Mouse (Mus musculus) midbrain, embryonic 16.5 days (tissue): Measurements from ENCODE around the gene Mdfic. TPM values are rescaled to one million over a fixed set of nuclear protein-coding genes. Genes with fewer than 3 reads are reported as not detected.

Source experiments
- ATAC-seq: fragments of 200-750 bp; cut with Nextera tagmentation; 2 replicates; pipeline ENCODE4 v1.8.0; 2017; ENCODE audit warnings: moderate TSS enrichment
- H3K27ac ChIP-seq: fragments of 300-500 bp; sonication (generic); 2 replicates; pipeline ENCODE4 v1.5.1; 2014; ENCODE audit warnings: mild to moderate bottlenecking, low read length, mixed read lengths
- H3K27me3 ChIP-seq: fragments of 300-500 bp; sonication (generic); 2 replicates; pipeline ENCODE4 v1.6.1; 2014; ENCODE audit warnings: low read depth, low read length, mixed read lengths; ENCODE audit not compliant: control insufficient read depth, insufficient read depth
- H3K36me3 ChIP-seq: fragments of 300-500 bp; sonication (generic); 2 replicates; pipeline ENCODE4 v1.6.1; 2014; ENCODE audit warnings: mild to moderate bottlenecking, low read length, moderate library complexity, mixed read lengths; ENCODE audit not compliant: control insufficient read depth, insufficient read depth
- H3K4me1 ChIP-seq: fragments of 300-500 bp; sonication (generic); 2 replicates; pipeline ENCODE4 v1.6.1; 2014; ENCODE audit warnings: mild to moderate bottlenecking, low read length, mixed read lengths; ENCODE audit not compliant: control insufficient read depth, insufficient read depth
- H3K4me2 ChIP-seq: fragments of 300-500 bp; sonication (generic); 2 replicates; pipeline ENCODE4 v1.6.1; 2014; ENCODE audit warnings: mild to moderate bottlenecking, low read length, mixed read lengths
- H3K4me3 ChIP-seq: fragments of 300-500 bp; sonication (generic); 2 replicates; pipeline ENCODE4 v1.5.1; 2014; ENCODE audit warnings: low read depth, mild to moderate bottlenecking, low read length, moderate library complexity, mixed read lengths
- H3K9ac ChIP-seq: fragments of 300-500 bp; sonication (generic); 2 replicates; pipeline ENCODE4 v1.6.1; 2014; ENCODE audit warnings: low read depth, low read length, mixed read lengths
- H3K9me3 ChIP-seq: fragments of 300-500 bp; sonication (generic); replicated peaks from 2 replicates; pipeline ENCODE4 v1.6.1; 2014; ENCODE audit warnings: mild to moderate bottlenecking, low read length, mixed read lengths; ENCODE audit not compliant: control insufficient read depth, poor library complexity, severe bottlenecking
- WGBS: fragments of 180-500 bp; shearing (Covaris S2); extraction: QIAGEN DNeasy Blood & Tissue Kit; methylation state at CpG from one replicate; pipeline ENCODE4 v1.1.7; 2014; 5-methylcytosine and 5-hydroxymethylcytosine counted together
- polyA plus RNA-seq: library from polyadenylated mRNA; unstranded; fragments of >200 nt; fragmentation: Nextera tagmentation; extraction: Ambion mirVana; gene quantifications from 2 replicates; pipeline ENCODE4 v1.2.1, GENCODE M21; 2015

Mdfic gene
- polyA plus RNA-seq, 1 experiment from 2014 or later: 1.1 TPM

GRCm38 (mm10) chr6:15730666-15731065 is 10.2 kb downstream of the Mdfic start:
- Histone ChIP-seq H3K36me3 (no peaks in the 10 kb centered on the region), H3K4me2 (no peak overlapping the region), H3K9me3 (no peaks in the 10 kb centered on the region), H3K27me3 (no peaks in the 10 kb centered on the region), H3K4me3 (no peak overlapping the region), H3K4me1 (no peaks in the 10 kb centered on the region), H3K9ac (no peak overlapping the region), H3K27ac (no peak overlapping the region)
- ATAC-seq: no peak
- WGBS: 76% methylated on average over 4 of the region's 4 CpGs

DNA sequence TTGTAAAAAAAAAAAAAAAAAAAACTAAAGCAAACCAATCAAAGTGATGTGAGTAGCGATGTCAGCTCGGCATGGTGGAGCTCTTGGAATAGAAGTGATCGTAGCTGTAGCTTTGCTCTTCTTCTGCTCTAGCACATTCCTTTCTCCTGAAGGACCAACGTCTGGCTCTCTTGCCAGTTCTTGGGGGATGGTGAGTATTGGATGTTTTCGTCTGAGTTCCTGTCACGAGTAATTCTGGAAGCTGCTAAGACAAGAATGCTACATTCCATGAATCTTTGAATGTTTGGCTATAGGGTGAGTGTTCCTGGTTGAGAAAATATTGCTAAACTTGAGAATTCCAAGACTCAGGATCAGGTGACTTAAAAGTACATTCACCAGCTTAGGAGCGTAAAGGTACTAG is 11.0 kb downstream of the Mdfic start:
- 88% methylated on average over 7 of the region's 7 CpGs for WGBS
- no peak overlapping the region for H3K9ac ChIP-seq
- no peak overlapping the region for H3K4me2 ChIP-seq
- no peak overlapping the region for H3K4me3 ChIP-seq
- no peaks in the 10 kb centered on the region for H3K27me3 ChIP-seq
- no peaks in the 10 kb centered on the region for H3K9me3 ChIP-seq
- H3K27ac ChIP-seq: no peak overlapping the region
- no peaks in the 10 kb centered on the region for H3K4me1 ChIP-seq
- no peaks in the 10 kb centered on the region for H3K36me3 ChIP-seq
- ATAC-seq: no peak

- H3K4me3 ChIP-seq: no peak overlapping the region
- 67% methylated on average over 8 of the region's 8 CpGs for WGBS
- no peak for ATAC-seq
- no peak overlapping the region for H3K27ac ChIP-seq
- no peaks in the 10 kb centered on the region for H3K27me3 ChIP-seq
- H3K9ac ChIP-seq: no peak overlapping the region
- no peaks in the 10 kb centered on the region for H3K9me3 ChIP-seq
- H3K4me2 ChIP-seq: no peak overlapping the region
- H3K36me3 ChIP-seq: no peaks in the 10 kb centered on the region
- H3K4me1 ChIP-seq: no peaks in the 10 kb centered on the region
Observed at GRCm38 (mm10) chr6:15737312-15737911, 17.0 kb downstream of the Mdfic start.

GRCm38 (mm10) chr6:15738331-15738943 is 18.0 kb downstream of the Mdfic start:
- Histone ChIP-seq H3K9ac (no peak overlapping the region), H3K27me3 (no peaks in the 10 kb centered on the region), H3K4me2 (no peak overlapping the region), H3K9me3 (no peaks in the 10 kb centered on the region), H3K27ac (no peak overlapping the region), H3K36me3 (no peaks in the 10 kb centered on the region), H3K4me3 (no peak overlapping the region), H3K4me1 (no peaks in the 10 kb centered on the region)
- peak; percentile 17; the same call in 1 of the 2 replicates for ATAC-seq
- WGBS: 81% methylated on average over 5 of the region's 5 CpGs

- H3K9ac ChIP-seq: no peak overlapping the region
- ATAC-seq: no peak
- no peaks in the 10 kb centered on the region for H3K27me3 ChIP-seq
- H3K27ac ChIP-seq: no peak overlapping the region
- H3K4me2 ChIP-seq: no peak overlapping the region
- H3K9me3 ChIP-seq: no peaks in the 10 kb centered on the region
- no peak overlapping the region for H3K4me3 ChIP-seq
- H3K4me1 ChIP-seq: no peaks in the 10 kb centered on the region
- WGBS: 87% methylated on average over 3 of the region's 3 CpGs
- no peaks in the 10 kb centered on the region for H3K36me3 ChIP-seq
Observed at GRCm38 (mm10) chr6:15739132-15739531, 18.7 kb downstream of the Mdfic start.

GRCm38 (mm10) chr6:15742591-15743149 is 22.2 kb downstream of the Mdfic start:
- H3K4me3 ChIP-seq: no peak overlapping the region
- no peak overlapping the region for H3K27ac ChIP-seq
- no peak for ATAC-seq
- peaks cover 3% of the 10 kb centered on the region; the same call in 1 of the 2 replicates for H3K4me1 ChIP-seq
- no peak overlapping the region for H3K9ac ChIP-seq
- WGBS: 82% methylated on average over 6 of the region's 6 CpGs
- no peak overlapping the region for H3K4me2 ChIP-seq
- H3K27me3 ChIP-seq: no peaks in the 10 kb centered on the region
- H3K36me3 ChIP-seq: no peaks in the 10 kb centered on the region
- no peaks in the 10 kb centered on the region for H3K9me3 ChIP-seq

GRCm38 (mm10) chr6:15743291-15743792 is 22.9 kb downstream of the Mdfic start:
- Histone ChIP-seq H3K4me1 (peaks cover 3% of the 10 kb centered on the region; the same call in 1 of the 2 replicates), H3K4me2 (no peak overlapping the region), H3K4me3 (no peak overlapping the region), H3K9me3 (no peaks in the 10 kb centered on the region), H3K27ac (no peak overlapping the region), H3K36me3 (no peaks in the 10 kb centered on the region), H3K27me3 (no peaks in the 10 kb centered on the region), H3K9ac (no peak overlapping the region)
- WGBS: 75% methylated on average over 8 of the region's 8 CpGs
- ATAC-seq: no peak

GRCm38 (mm10) chr6:15743793-15744192 is 23.3 kb downstream of the Mdfic start:
- WGBS: 79% methylated on average over 6 of the region's 6 CpGs
- no peak overlapping the region for H3K4me2 ChIP-seq
- no peak for ATAC-seq
- H3K9ac ChIP-seq: no peak overlapping the region
- H3K36me3 ChIP-seq: no peaks in the 10 kb centered on the region
- H3K4me1 ChIP-seq: peaks cover 3% of the 10 kb centered on the region; the same call in 1 of the 2 replicates
- H3K9me3 ChIP-seq: no peaks in the 10 kb centered on the region
- no peaks in the 10 kb centered on the region for H3K27me3 ChIP-seq
- H3K27ac ChIP-seq: no peak overlapping the region
- H3K4me3 ChIP-seq: no peak overlapping the region

DNA sequence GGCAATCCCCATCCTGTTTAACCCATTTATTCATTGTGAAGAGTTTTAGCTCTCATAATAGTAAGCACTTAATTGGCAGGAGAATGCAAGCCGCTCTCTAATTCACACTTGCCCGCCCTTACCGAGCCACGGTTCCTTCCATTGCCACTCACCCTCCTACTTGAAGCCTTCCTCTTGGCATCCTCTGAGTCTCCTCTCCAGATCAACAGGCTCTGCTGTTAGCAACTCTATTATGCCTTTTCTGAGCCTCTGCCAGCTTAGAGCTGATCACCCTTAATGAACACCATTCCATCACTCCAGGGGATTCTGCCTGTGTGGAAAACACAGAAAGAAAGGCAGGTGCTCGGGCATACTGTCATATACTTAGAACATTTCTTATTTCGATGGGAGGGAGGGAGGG is 24.9 kb downstream of the Mdfic start:
- Histone ChIP-seq H3K4me3 (no peak overlapping the region), H3K36me3 (no peaks in the 10 kb centered on the region), H3K4me2 (no peak overlapping the region; the same call in 1 of the 2 replicates), H3K27ac (no peak overlapping the region), H3K27me3 (no peaks in the 10 kb centered on the region), H3K9me3 (no peaks in the 10 kb centered on the region), H3K4me1 (peaks cover 3% of the 10 kb centered on the region; the same call in 1 of the 2 replicates), H3K9ac (no peak overlapping the region)
- peak; percentile 90 for ATAC-seq
- 30% methylated on average over 6 of the region's 6 CpGs for WGBS
